Mouse (Mus musculus) 3T3-L1 (cell line): Measurements from ENCODE around the gene Mbd3l2.
A peak's percentile ranks its signal among the peaks of the same experiment; 100 is the strongest.
"Not testable (repeated sequence)": the region's sequence is repeated elsewhere in the genome, so short reads cannot be mapped to it uniquely, and the experiment has no call there.

Source experiments
- DNase-seq: peaks from one replicate; pipeline ENCODE4 v3.0.0-alpha.2; 2015; ENCODE audit warnings: low read depth, low spot score

Gene Mbd3l2

DNA sequence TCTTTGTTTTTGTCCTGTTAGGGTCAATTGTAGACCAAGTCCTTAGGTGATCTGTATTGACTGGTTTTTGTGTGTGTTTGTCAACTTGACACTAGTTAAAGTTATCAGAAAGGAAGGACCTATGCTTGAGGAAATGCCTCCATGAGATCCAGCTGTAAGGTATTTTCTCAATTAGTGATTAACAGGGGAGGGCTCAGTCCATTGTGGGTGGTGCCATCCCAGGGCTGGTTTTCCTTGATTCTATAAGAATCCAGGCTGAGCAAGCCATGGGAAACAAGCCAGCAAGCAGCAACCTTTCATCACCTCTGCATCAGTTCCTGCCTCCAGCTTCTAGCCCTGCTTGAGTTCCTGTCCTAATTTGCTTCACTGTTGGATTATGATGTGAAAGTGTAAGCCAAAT is at the start of gene Mbd3l2:
TSS of gene Mbd3l2 (plus strand) at position 301 of the 400 bp plus-strand sequence.
- no peak for DNase-seq

DNA sequence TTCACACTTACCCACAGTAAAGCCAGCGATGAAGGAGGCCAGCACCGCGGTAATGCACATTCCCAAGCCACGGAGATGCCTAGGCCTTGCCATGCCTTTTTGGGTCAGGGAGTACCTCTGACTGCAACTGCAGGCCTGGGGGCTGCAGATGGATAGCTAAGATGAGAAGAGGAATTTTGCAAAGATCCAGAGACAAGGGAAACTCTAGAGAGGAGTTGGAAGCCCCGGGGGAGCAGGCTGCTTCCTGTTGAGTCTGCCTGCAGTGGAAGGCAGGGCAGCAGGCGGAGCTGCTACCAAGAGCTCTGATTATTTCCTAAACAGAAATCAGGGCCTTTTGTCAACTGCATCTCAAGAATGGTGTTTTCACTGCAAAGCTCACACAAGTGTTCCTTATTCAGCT is 44.7 kb upstream of the Mbd3l2 start:
- peak; percentile 45 for DNase-seq

DNA sequence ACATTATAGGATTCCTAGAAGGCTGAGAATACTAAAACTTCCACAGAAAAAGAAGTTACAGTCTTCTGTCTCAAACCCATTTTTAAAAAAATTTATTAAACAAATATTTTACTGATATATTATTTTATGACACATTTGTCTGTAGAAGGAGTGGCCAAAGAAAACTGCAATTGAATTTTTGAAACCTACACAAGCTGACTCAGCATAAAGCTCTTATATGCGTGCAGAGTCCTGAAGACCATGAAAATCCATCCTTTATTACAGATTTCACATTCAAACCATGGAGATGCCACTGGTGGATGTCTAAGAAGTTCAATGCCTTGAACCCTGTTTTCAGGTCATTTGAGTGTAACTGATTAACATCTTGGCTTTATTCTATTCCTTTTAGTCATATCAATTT is 30.8 kb upstream of the Mbd3l2 start:
- DNase-seq: no peak

DNA sequence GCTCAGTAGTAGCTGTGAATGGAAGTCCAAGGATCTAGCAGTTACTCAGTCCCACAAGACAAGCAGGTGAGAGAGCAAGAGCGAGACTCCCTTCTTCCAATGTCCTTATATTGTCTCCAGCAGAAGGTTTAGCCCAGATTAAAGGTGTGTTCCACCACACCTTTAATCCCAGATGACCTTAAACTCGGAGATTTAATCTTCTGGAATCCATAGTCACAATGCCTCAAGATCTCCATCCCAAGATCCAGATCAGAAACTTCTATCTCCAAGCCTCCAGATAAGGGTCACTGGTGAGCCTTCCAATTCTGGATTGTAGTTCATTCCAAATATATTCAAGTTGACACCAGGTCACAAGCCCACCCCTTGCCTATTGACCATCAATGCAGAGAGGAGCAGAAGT is 27.6 kb upstream of the Mbd3l2 start, which contains the start of gene Naalad2:
TSS of gene Naalad2 (minus strand) at position 101 of the 400 bp plus-strand sequence.
- DNase-seq: not testable (repeated sequence)

DNA sequence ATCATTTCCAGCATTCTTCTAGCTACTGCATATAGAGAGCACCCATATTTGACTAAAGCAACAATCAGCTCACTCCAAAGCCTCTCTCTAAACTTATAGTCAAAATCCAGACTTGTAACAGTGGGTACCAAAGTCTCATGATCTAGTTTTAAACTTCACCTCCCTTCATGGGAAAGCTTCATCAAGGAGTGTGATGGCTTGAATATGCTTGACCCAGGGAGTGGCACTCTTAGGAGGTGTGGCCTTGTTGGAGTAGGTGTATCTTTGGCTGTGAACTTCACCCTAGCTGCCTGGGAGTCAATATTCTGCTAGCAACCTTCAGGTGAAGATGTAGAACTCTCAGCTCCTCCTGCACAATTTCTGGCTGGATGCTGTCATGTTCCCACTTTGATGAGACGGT is 26.3 kb upstream of the Mbd3l2 start, which contains the start of gene Ubtfl1:
TSS of gene Ubtfl1 (plus strand) at position 301 of the 400 bp plus-strand sequence.
- no peak for DNase-seq

DNA sequence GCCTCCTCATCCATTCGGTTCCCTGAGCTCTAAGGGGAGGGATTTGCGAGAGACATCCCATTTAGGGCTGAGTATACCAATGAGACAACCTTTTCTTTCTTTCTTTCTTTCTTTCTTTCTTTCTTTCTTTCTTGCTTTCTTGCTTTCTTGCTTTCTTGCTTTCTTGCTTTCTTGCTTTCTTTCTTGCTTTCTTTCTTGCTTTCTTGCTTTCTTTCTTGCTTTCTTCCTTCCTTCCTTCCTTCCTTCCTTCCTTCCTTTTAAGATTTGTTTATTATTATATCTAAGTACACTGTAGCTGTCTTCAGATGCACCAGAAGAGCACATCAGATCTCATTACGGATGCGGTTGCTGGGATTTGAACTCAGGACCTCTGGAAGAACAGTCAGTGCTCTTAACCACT is 18.1 kb upstream of the Mbd3l2 start:
- DNase-seq: not testable (repeated sequence)

DNA sequence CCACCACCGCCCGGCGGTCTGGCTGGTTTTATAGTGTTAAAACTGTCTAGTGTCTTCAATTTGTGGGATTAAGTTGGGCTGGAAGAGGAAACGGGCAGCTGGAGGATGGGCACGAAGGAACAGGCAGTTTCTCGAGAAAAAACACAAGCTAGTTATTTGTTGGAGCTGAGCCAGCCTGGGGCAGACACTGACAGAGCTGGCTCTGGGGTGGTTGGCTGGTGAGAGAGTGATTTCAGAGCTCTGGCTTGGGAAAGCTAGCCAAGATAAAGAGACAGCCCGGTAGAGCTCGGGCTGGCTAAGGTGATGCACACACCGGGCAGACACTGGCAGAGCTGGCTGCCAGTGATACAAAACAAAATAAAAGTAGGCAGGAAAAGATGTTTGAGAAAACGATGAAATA is 1.2 kb downstream of the Mbd3l2 start:
- peak; percentile 14 for DNase-seq

DNA sequence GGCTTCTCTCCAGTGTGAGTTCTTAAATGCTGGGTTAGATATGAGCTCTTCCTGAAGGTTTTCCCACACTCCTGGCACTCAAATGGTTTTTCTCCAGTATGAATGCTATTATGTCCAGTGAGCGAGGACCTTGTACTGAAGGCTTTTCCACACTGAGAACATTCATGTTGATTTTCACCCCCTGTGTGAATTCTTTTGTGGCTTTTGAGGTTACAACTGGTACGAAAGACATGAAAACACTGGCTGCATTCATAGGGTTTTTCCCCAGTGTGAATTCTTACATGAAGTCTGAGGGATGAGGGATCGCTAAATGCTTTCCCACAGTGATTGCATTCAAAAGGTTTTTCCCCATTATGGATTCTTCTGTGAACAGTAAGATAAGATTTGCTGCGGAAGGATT is 26.1 kb downstream of the Mbd3l2 start:
- no peak for DNase-seq

DNA sequence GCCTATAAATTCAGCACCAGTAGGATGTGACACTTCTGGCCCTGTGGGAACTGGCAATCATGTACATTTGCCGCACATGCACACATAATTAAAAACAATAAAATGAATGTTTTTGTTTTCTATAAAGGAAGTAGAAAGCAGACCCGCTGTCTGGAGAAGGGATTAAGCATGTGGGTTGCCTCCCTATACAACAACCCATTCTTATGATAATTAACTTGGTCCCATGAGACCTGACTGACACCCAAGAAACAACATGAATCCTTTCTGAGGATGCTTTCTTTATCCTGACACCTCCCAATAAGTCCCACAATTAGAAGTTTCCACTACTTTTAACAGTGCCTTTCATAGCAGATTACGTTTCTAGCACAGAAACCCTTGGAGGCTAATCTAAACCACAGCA is 36.9 kb downstream of the Mbd3l2 start:
- DNase-seq: no peak

DNA sequence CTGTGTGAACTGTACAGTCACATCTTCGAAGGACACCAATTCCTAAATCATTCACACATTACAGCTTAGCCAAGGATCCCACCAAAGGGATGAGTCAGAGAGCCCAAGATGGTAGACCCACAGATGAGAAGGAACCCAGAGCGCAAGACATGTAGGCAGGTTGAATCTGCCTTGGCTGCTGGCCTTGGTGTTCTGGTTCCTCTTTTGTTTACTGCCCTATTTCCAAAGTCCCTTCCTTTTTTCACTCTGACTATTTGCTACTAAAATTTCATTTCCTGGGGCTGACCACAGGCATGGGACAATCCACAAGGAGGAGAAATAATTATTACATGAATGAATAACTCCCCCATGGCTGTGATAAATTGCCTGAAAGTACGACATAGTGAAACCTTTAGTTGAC is 37.6 kb downstream of the Mbd3l2 start:
- no peak for DNase-seq

DNA sequence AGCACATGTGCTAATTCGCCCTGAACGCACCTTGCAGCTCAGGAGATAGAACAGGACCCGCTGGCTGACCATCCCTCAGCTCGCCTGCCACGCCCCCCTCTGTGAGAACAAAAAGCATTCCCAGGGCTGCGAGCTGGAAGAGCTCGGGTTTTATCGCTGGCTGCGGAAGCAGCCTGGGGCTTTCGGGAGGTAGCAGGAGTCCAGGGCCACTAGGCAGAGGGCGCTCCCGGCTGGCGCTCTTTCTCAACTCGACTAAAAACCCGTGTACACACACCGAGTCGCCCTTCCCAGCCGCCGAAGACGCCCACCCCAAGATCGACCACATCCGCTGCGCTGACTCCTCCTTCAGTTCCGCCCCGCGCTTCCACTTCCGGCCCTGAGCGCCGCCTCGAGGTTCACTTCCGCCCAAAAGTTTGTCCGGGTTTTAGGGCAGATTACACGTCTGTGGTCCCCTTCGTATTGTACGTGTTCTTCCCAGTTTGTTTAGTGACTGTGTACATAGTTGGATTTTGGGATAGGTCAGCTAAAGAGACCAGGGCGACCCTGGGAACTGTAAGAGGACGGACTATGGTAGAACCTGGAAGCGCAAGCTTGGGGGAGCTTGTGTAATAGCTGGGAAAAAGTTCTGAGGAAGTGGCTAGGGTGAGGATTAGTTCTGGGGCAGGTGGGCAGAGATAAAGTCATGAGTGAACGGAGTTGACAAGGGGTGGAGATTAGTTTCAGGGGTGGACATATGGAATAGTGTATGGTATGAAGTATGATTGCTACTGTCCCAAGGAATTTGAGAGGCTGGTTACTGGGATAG is 43.1 kb downstream of the Mbd3l2 start:
- DNase-seq: peak; percentile 90

DNA sequence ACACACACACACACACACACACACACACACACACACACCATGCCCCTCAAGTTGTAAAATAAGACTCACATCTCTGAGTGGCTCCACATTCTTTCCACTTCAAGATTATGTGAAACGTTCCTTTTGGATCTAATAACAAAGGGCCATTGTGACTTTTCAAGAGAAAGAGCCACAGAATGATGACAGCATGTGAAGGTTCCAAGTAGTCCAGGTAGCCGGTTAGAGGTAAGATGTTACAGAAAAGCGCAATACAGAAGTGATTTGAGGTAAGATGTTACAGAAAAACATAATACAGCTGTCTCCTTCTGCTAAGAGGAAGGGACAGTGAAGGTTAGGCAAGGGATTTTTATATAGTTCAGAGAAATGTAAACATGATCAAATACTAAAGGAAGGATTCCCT is 47.7 kb downstream of the Mbd3l2 start, which contains the start of the genes Zfp558 and Mbd3l1:
TSS of gene Zfp558 (minus strand) at position 101 of the 400 bp plus-strand sequence.
TSS of gene Mbd3l1 (plus strand) at position 192 of the 400 bp plus-strand sequence.
- no peak for DNase-seq
